Mouse (Mus musculus) gastrocnemius, postnatal 4 days (tissue): ENCODE measurements around the gene Rag2. TPM values are rescaled to one million over a fixed set of nuclear protein-coding genes. Genes with fewer than 3 reads are reported as not detected.

ENCODE experiments used
- DNase-seq, 2 experiments: peaks; one replicate each; pipeline ENCODE4 v3.0.0; 2021 to 2022; ENCODE audit warnings: low spot score in 2 of 2, mixed read lengths in 2 of 2
- long read RNA-seq, 2 experiments: library from polyadenylated mRNA; stranded (forward); transcript quantifications; one replicate each; pipeline ENCODE4 v2.0.0; 2021
- total RNA-seq, 2 experiments: library from RNA; stranded (reverse); gene quantifications; 2 replicates each; pipeline ENCODE4 v1.2.3; 2021

The Rag2 gene
- not detected for total RNA-seq
- long read RNA-seq, experiment 1 = 0 reads
- long read RNA-seq, experiment 2, partial matches to known transcripts = 0 of 1 reads
- long read RNA-seq, experiment 2, other reads (novel, unspliced or antisense) = 0 of 1 reads

DNA sequence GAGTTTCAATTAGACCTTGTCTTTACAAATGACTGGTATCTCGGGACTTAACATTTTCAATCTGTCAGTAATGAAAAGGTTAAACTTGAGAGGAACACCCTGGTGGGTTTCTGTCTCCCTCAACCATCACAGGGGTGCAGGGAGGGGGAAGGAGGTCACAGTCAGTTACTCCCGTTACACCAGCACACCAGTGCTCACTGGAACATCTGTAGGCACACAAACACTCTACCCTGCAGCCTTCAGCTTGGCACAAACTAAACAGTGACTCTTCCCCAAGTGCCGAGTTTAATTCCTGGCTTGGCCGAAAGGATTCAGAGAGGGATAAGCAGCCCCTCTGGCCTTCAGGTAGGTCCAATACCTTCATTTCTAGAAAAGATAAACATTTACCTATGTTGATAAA lies at the start of gene Rag2:
Gene Rag2 (plus strand): TSS at position 193 of the 400 bp plus-strand sequence.
- no peak for DNase-seq

DNA sequence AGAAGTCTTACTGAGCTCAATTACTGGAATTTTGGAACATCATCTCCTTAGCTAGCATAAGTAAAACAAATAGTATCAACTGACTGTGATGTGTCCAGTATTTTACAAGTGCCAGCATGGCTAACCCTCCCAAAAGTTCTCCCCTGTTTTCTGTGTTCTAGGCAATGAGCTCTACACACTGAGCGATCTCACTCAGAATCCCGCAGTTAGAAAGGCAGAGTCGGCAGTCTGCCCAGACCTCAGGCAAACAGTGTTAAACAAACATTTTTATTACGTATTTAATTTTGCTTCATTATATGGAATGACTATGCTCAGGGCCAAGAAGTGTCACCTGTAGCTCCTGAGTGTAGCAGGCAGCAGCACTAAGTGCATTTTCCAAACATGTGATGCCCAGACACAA lies 47.3 kb upstream of the Rag2 start:
- no peak for DNase-seq

DNA sequence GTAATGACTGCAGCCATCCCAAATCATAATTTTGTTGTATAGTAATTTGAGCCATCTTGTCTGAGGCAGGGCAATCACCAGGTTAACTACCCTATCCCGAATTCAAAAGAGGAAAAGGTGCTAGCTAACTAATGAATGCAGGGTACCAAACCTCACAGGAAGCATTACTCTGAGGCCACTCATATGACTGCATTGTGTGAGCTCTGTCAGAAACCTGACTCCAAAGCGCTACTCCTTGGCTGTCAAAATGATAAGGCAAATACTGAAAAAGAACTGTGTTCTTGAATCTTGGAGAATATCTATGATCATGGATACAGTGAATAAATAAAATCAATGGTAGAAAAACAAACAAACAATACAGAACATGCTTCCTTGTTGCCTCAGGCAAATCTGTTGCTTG lies 44.5 kb upstream of the Rag2 start:
- no peak for DNase-seq

DNA sequence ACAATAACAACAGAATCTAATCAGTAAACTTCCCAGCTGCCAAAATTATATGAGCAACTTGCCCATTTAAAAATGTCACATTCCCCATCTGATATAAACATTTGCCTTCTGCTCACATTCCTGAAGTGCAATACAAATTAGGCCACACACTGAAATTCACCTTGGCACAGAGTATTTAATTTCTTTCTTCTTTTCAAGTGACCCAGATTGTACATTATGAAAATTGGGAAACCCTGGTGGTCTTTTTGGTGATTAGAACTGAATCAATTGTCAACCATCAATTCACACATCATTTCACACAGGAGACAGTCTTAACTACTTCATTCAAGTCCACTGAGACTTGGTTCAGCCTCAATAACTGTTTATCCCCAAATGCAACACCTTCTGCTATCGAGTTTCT lies 44.1 kb upstream of the Rag2 start:
- no peak for DNase-seq

DNA sequence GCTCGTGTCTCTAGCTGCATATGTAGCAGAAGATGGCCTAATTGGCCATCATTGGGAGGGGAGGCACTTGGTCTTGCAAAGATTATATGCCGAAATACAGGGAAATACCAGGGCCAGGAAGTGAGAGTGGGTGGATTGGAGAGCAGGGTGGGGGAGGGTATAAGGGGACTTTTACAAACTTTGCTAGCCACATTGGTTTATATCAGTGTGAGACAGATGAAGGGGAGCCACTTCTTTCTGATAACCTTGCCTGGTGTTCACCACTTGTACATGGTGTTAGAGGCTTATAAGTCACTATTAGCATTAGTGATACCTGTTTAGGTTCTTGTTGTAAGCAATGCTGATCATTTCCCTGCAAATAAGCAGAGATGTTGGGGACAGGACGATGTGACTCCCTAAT lies 43.5 kb upstream of the Rag2 start:
- no peak for DNase-seq

DNA sequence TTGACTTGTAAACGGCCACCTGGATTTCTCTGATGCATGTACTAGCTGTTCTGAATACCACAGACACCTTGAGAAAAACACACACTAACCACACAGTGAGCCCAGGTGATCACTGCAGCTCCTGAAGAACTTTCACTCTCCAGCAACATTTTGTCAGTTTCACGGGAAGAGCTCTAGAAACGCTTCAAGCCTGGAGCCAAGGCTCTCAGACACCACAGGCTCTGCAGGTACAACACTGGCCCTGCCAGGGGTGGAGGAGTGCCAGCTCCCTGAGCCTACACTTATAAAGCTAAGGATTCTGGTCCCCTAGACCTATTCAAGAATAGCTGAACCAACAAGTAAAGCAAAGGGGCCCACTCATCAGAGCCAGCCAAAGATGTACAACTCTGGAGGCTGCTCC lies 43.1 kb upstream of the Rag2 start:
- DNase-seq = no peak

DNA sequence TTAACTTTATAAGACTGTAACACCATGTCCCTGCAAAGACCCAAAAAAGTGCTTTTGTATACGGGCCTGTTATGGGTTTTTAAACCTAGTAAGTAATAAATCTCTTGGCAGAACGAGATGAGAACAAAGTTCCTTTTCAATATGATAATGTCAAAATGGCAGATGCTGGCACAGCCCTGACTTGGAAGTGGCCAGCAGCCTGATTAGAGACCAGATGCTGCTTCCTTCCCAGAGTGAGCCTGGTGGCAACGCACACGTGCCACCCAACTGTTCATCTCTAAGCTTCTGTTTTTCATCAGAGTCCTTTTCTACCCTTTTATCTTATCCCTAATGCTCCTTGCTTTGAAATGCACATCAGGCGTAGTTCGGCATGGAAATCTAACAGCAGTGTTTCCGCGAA lies 33.2 kb upstream of the Rag2 start:
- no peak for DNase-seq

DNA sequence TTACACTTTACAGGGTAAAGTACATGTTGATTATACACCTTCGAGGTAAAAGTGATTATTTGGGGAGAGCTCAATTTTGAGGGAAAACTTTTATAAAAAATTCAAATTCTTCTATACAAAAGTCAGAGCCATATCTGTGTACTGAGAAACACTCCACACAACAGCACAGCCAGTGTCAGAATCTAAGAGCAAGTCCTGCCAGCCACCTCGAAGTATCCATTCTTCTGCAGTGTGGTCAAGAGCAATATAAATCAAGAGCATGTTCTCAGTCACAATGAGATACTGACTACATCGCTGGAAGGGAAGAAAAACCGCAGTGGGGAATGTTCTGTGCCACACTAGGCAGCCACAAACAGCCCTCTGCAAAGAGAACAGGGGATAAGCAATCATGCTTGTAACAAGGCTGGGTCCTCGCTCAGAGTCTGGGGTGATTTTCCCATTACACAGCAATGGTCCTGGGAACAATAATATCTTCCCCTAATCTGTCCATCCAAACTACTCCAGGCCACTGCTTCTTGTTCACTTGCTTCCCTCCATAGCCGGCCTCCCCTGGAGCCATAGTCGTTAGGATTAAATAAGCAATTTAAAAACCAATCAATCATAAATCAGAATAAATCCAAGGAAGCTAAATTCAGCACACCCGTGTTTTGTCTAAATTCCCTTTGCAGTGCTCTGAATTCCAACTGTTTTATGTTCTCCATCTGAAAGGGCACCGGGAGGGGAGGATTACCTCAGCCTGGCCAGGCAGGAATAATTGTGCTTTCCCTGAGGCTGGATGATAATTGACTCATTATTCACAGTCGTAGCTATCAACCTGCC lies 32.3 kb upstream of the Rag2 start:
- no peak for DNase-seq

DNA sequence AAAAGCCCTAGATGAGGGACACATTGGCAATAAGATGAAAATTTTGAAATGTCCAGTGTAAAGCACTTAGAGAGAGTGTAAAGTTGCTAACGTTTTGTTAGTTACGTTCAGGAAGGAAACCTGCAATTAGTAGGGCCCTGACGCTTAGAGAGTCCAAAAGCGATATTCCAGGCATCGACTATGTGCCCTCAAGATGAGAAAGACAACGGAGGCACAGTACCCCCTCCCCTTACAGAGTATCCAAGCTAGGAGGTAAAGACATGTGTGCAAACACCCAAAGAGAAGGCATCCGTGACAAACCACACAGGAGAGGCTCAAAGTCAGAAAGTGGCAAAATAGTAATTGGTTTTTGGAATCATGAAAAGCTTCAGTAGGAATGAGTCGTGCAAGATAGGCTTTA lies 31.6 kb upstream of the Rag2 start:
- no peak for DNase-seq

DNA sequence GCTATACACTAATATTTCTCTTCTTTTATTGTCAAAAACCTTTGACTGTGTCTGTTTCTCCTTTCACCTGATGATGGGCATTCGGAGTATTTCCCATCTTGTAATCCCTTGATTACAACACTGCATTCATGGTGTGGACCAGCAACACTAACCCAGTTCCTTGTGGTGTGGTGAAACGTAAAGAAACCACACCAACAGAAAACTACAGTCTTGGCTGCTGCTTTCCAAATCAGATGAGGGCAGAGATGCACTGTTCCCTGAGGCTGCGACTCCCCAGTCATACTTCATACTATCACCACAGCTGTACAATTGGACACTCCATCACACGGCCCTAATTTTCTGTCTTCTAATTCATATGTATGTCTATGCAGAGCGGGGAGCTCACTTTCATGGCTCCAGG lies 29.8 kb upstream of the Rag2 start:
- no peak for DNase-seq

DNA sequence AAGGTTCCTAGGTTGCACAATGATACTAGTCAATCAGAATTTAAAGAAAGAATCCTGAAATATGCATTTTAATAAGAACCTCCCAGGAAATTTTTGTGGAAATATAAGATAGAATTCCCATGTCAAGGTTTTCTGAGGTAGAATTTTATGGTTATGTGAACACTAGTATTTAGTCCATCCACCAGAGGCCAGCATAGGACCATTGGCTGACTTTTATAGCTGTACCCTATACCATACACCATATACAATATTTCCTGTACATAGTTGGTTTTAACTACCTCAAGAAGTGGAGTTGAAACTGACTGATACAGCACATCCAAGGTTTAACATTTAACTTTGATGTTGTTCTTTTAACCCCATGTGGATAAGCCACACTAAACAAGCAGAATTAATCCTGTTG lies 27.3 kb upstream of the Rag2 start:
- DNase-seq = no peak

DNA sequence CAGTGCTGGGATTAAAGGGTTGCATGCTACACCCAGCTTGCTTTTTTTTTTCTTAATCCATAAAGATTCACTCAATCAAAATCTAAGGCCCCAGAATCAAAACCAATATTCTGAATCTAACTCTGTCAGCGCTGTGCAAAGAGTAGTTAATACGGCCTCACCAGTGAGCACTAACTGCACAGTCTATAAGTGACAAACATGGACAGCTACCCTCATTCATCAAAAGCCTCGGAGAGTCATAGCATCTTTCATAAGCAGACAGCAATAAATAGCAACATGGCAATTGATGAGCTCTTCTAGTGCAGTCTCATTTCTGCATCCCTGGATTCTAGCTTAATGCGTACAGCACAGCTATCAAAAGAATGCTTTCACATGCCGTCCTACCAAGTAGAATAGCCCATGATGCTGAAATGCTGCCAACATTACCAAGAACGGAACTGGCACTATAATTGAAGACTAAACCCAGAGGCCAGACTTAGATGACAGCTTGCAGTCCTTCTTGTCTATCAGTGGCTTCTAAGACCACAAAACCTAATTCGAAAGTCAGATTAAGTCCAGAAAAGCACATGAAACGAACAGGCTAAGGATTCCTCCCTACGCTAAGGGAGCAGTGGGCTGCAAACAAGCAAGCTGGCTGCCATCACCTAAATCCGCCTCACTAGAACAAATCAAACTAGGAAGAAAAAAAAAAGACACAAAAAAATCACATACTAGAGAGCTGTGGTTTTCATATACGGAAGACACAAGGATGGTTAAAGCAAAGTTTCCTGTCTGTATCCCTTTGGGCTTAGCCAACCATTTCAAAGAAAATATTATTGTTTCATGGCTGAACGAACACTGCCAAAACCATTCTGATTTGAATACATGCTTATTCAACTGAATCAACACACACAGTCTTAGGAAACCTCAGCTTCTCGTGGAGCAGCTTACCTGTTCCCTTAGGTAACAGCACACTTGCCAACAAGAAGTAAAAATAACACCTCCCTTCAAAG lies 26.0 kb upstream of the Rag2 start:
- no peak for DNase-seq

DNA sequence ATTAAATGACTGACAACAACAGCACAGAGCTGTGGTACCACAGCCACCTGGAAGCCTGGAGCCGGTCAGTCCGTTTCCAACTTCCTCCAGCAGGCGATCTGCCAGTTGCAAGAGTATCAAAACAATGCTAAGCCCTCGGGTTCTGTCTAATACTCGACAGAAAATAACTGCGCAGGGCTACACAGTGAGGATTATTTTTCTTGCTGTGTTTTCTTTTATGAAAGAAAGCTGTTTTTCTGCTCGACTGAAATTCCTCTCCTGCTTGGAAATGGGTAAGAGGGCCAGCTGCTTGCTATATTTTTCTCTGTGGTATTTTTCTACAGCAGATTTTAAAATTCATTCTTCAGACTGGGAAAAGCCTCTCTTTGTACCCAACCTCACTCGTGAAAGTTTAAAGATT lies 23.8 kb upstream of the Rag2 start:
- peak in 1 of 2 experiments; percentile 52 for DNase-seq

DNA sequence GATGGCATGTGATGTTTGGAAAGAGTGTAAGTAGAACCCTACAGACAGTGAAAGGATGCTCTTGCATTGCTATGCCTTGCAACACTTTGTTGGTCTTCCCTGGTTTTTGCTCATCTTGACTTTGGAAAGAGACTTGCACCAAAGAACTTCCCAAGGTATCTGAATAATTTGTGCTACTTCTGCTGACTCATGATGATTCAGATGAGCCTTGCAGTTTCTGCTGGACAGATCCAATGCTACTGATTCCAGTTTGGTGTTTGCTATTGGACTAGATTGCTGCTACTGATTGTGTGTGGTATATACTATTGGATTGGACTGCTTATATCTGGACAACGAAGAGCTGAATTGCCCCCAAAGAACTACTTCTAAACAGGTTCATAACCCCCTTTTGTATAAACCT lies 21.4 kb upstream of the Rag2 start:
- DNase-seq = no peak

DNA sequence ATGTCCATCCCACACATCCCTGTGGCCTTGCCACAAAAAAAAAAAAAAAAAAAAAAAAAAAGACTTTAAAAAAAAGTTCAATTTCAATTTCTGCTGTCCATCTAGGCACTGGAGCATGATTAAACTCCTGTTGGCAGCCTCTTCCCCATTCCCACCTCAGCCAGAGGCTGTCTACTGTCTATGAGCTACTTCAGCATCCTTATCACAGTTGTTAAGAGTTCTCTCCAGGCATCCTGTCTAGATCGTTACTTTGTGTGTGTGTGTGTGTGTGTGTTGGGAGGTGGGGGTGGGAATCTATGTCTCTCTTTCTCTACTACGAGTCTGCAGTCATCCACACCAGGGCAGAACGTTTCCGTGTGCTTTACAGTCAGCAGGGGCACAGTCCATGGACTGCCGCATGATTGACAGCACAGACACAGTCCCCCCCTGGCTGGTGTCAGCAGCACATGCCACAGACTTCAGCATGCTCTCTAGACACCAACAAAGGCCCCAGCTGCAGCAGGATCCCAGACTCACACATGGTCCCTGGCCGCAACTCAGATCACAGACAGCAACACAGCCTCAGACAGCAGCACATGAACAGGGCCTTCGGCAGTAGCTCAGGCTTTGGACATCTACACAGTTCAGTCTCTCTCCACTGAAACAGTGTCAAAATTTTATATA lies 16.2 kb upstream of the Rag2 start:
- DNase-seq = no peak

DNA sequence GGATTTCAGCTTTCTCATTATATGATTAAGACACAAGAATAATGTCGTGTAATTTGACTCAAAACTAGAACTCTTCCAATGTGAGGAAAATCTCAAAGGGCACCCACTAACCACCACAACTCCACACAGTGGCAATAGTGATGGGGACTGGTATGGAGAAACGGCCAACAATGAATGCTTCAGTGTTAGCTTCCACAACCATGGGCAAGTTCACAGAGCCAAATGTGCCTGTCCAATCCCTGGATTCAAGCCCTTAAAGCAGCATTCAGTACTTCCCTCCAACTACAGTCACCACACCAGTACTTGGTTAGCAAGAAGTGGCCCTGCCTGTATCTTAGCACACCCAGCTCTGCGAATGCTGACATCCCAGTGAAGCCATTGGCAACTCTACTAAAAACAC lies 13.7 kb upstream of the Rag2 start:
- no peak for DNase-seq

DNA sequence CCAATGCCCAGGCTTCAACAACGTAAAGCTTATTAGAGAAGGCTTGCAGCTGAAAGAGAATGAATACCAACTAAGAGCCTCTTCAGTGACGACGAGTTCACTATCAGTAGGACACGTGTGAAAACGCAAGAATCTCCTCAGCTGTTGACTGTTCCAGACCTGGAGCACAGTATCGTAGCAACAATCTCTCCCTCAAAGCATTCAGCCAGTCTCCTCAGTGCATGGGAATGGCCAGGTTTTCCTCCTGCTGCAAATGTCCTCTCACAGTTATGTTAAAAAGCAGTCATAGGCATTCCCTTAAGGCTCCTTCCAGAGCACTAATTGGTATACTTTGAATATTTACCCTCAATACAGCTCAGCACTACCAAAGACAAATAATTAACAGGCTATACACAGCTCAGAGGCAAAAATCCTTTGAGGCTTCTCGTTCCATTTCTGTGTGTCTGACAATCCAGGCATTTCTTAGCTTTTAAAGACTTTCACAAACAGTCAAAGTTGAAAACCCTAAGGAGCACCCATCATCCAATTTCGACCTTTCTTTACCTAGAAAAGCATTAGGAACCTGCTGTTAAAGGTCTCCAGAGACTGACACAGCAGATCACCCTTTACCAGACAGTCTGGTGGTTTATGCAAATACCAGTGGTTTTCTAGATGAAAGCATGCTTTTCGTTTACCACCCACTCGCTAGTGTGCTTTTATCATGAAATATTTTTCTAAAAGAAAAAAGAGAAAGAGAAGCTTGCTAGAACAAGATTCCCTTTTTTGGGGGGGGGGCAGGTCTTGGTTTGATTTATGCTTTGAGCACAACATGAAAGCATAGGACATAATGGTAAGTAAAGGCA lies 8.8 kb upstream of the Rag2 start:
- DNase-seq = no peak

DNA sequence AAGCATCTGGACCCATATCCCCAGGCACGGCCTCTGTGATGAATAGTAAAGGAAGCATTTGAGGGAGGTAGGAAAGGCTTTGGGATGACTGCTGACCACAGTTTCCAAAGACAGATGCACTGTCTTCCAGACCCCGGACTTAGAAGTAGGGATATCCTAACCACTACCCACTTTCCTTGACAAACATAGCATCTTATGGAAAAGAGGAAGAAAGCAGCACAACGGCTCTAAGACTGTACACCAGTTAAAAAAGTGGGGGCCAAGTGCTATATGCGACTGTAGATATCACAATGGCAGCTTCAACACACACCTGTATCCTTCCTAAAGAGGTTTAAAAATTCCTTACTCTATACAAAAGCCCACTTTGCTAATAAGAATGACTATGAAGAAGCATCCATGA lies 6.1 kb upstream of the Rag2 start:
- DNase-seq = no peak

DNA sequence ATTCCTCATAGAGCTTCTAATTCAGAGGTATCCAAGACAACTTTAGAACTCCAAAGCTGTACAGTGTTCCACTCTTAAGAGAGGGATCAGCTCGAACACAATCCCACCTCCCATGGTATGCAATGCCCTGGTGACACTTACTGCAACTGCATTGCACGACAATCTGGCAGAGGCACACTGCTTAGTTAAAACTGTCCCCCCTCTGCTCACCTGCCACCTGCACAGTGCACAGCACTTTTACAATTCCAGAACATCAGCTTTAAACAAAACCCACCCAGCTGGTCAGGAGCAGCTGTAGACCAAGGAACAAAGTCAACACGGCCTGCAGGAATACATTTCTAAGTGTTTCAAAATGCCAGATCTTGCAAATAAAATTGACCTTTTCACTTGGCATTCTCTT lies 3.6 kb upstream of the Rag2 start:
- DNase-seq = no peak

DNA sequence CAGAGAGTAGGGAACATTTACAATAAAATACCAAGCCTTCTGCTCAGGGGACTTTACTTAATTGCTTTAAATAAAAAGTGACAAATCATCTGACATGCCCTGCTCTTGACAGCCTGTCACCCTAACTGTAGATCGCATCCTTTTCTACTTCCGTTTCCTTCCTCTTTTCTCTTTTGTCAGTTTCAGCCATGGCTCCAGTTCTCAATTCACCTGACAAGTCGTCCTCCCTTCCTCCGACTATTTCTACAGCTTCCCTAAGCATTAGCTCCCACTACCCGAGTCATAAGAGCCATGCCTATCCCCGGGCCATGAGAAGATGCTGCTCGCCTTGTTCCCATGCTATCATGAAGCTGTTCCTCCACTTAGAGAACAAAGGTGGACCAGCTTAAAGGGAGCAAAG lies 2.9 kb upstream of the Rag2 start:
- DNase-seq = no peak

DNA sequence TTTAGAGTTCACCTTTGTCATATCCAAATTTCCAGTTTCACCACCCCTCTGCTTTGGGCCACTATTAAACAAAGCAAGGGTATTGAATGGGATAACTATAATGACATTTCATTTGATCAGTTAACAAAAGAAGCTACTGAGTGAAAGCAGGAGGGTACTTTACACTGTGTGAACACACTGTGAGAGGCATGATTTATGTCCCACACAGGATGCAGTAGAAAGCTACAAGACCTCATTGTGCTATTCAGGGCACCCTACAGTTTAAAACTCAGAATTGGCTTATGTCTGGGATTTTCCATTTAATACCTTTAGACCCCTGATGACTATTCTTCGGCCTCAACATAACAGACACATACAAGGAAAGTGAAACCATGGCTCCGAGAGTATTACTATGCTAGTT lies 1.5 kb upstream of the Rag2 start:
- DNase-seq = no peak
